Mouse (Mus musculus) lung, adult 2 months (tissue): ENCODE data around the gene Dnmbp.

ENCODE experiments used
- CTCF ChIP-seq: fragments of 200-500 bp; IDR thresholded peaks from 2 replicates; pipeline ENCODE4 v1.5.1; 2011; ENCODE audit warnings: mild to moderate bottlenecking, low read length, control low read depth; ENCODE audit not compliant: insufficient read depth
- POLR2A ChIP-seq: fragments of 200-500 bp; IDR thresholded peaks from 2 replicates; pipeline ENCODE4 v1.6.1; 2011; ENCODE audit warnings: low read depth, mild to moderate bottlenecking, control low read depth, low read length, borderline replicate concordance; ENCODE audit errors: extremely low read depth

GRCm38 (mm10) chr19:43957402-43957801 is 17.4 kb upstream of the Dnmbp start:
- TF ChIP-seq POLR2A (no peak), CTCF (no peak)
